Mouse (Mus musculus) lung, adult 2 months (tissue): Measurements from ENCODE around the gene Grik3. TPM values are rescaled to one million over a fixed set of nuclear protein-coding genes. Genes with fewer than 3 reads are reported as not detected.

ENCODE experiments used
- DNase-seq: peaks from one replicate; pipeline ENCODE4 v3.0.0; 2022
- H3K4me1 ChIP-seq: fragments of 200-500 bp; 2 replicates; pipeline ENCODE4 v1.6.1; 2011; ENCODE audit warnings: low read length; ENCODE audit not compliant: control insufficient read depth, insufficient read depth
- H3K4me3 ChIP-seq: fragments of 200-500 bp; replicated peaks from 2 replicates; pipeline ENCODE3; 2011; ENCODE audit warnings: low read depth, mild to moderate bottlenecking, control low read depth, low read length; ENCODE audit errors: extremely low read depth
- CTCF ChIP-seq: fragments of 200-500 bp; IDR thresholded peaks from 2 replicates; pipeline ENCODE4 v1.5.1; 2011; ENCODE audit warnings: mild to moderate bottlenecking, low read length, control low read depth; ENCODE audit not compliant: insufficient read depth
- POLR2A ChIP-seq: fragments of 200-500 bp; IDR thresholded peaks from 2 replicates; pipeline ENCODE4 v1.6.1; 2011; ENCODE audit warnings: low read depth, mild to moderate bottlenecking, control low read depth, low read length, borderline replicate concordance; ENCODE audit errors: extremely low read depth
- WGBS: fragments of 180-500 bp; shearing (Covaris S2); methylation state at CpG from one replicate; pipeline ENCODE4 v1.1.7; 2018; 5-methylcytosine and 5-hydroxymethylcytosine counted together
- polyA plus RNA-seq: library from polyadenylated mRNA; depleted of rRNA; stranded (reverse); fragments of >200 nt; gene quantifications from 2 replicates; pipeline ENCODE4 v1.2.3, GENCODE M21; 2012

Gene Grik3
- polyA plus RNA-seq, 1 experiment = 0.12 TPM

GRCm38 (mm10) chr4:125573951-125574675 lies 83.6 kb downstream of the Grik3 start:
- no peak for TF ChIP-seq CTCF
- no peak for TF ChIP-seq POLR2A
- H3K4me3 ChIP-seq = no peak overlapping the region
- no peaks in the 10 kb centered on the region for H3K4me1 ChIP-seq
- WGBS = 10% methylated on average over 11 of the region's 11 CpGs
- no peak for DNase-seq

- TF ChIP-seq POLR2A (no peak), CTCF (no peak)
- no peak for DNase-seq
- no peaks in the 10 kb centered on the region for H3K4me1 ChIP-seq
- no peak overlapping the region for H3K4me3 ChIP-seq
- WGBS = 47% methylated on average over 5 of the region's 5 CpGs
Observed at GRCm38 (mm10) chr4:125580336-125580735, 89.8 kb downstream of the Grik3 start.

GRCm38 (mm10) chr4:125583272-125583671 lies 92.8 kb downstream of the Grik3 start:
- Histone ChIP-seq H3K4me1 (no peaks in the 10 kb centered on the region), H3K4me3 (no peak overlapping the region)
- no peak for DNase-seq
- 80% methylated on average over 9 of the region's 9 CpGs for WGBS
- TF ChIP-seq CTCF (no peak), POLR2A (no peak)

- no peak for DNase-seq
- Histone ChIP-seq H3K4me3 (no peak overlapping the region), H3K4me1 (no peaks in the 10 kb centered on the region)
- 70% methylated on average over 4 of the region's 4 CpGs for WGBS
- TF ChIP-seq CTCF (no peak), POLR2A (no peak)
Observed at GRCm38 (mm10) chr4:125583935-125584334, 93.4 kb downstream of the Grik3 start.

- Histone ChIP-seq H3K4me1 (no peaks in the 10 kb centered on the region), H3K4me3 (no peak overlapping the region)
- TF ChIP-seq CTCF (no peak), POLR2A (no peak)
- WGBS = 68% methylated on average over 3 of the region's 3 CpGs
- DNase-seq = no peak
Observed at GRCm38 (mm10) chr4:125584676-125585075, 94.2 kb downstream of the Grik3 start.

- 16% methylated on average over 12 of the region's 12 CpGs for WGBS
- TF ChIP-seq POLR2A (no peak), CTCF (no peak)
- no peaks in the 10 kb centered on the region for H3K4me1 ChIP-seq
- H3K4me3 ChIP-seq = no peak overlapping the region
- DNase-seq = no peak
Observed at GRCm38 (mm10) chr4:125587577-125587976, 97.1 kb downstream of the Grik3 start.

- WGBS = 4% methylated on average over 14 of the region's 14 CpGs
- TF ChIP-seq POLR2A = no peak
- no peak for TF ChIP-seq CTCF
- no peaks in the 10 kb centered on the region for H3K4me1 ChIP-seq
Observed at GRCm38 (mm10) chr4:125590241-125590919, 99.9 kb downstream of the Grik3 start.

GRCm38 (mm10) chr4:125592663-125593062 lies 102.2 kb downstream of the Grik3 start:
- no peak for TF ChIP-seq POLR2A
- no peak for TF ChIP-seq CTCF
- Histone ChIP-seq H3K4me3 (no peak overlapping the region), H3K4me1 (no peaks in the 10 kb centered on the region)
- no peak for DNase-seq
- WGBS = 12% methylated on average over 4 of the region's 4 CpGs

More at GRCm38 (mm10) chr4:125590241-125590919, 99.9 kb downstream of the Grik3 start:
- no peak overlapping the region for H3K4me3 ChIP-seq
- peak; percentile 5 for DNase-seq

- 79% methylated on average over 9 of the region's 9 CpGs for WGBS
- DNase-seq = no peak
- TF ChIP-seq CTCF = no peak
- no peaks in the 10 kb centered on the region for H3K4me1 ChIP-seq
- H3K4me3 ChIP-seq = no peak overlapping the region
Observed at GRCm38 (mm10) chr4:125595011-125595410, 104.5 kb downstream of the Grik3 start.

GRCm38 (mm10) chr4:125598677-125599076 lies 108.2 kb downstream of the Grik3 start:
- Histone ChIP-seq H3K4me1 (no peaks in the 10 kb centered on the region), H3K4me3 (no peak overlapping the region)
- no peak for DNase-seq
- WGBS = 31% methylated on average over 10 of the region's 10 CpGs
- TF ChIP-seq CTCF (no peak), POLR2A (no peak)
